Mouse (Mus musculus) retina, postnatal 7 days (tissue): ENCODE data around the gene Gabrr3.
A peak's percentile ranks its signal among the peaks of the same experiment; 100 is the strongest.

Experiments
- DNase-seq: peaks from one replicate; pipeline ENCODE4 v3.0.0-alpha.2; 2012; ENCODE audit warnings: low read depth, low spot score

Gabrr3 gene

GRCm38 (mm10) chr16:59471637-59472278 lies 64.6 kb downstream of the Gabrr3 start, which contains the start of gene Riox2:
TSS of gene Riox2 (plus strand) at chr16:59471775.
- DNase-seq = peak; percentile 61

- no peak for DNase-seq
Measured at GRCm38 (mm10) chr16:59472546-59472945, 65.4 kb downstream of the Gabrr3 start.

GRCm38 (mm10) chr16:59474788-59475187 lies 67.7 kb downstream of the Gabrr3 start:
- DNase-seq = peak; percentile 43

DNA sequence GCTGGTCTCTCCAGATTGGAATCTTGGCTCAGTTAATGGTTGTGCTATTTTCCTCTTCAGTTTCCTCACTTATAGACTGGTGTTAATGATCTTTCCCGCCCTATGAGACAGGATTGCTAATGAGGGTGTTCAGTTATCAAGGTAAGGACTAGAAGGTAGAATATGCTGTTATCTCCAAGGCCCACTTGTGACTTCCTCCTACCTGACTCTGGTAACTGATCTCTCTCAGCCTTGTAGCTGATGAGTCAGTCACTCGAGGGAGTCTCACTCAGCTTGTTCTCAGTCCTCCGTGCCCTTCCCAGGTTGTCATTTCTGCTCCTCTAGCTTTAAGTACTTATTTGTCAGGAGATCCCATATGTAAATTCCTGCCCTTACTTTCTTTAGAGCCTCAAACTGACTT lies 70.8 kb downstream of the Gabrr3 start:
- no peak for DNase-seq

DNA sequence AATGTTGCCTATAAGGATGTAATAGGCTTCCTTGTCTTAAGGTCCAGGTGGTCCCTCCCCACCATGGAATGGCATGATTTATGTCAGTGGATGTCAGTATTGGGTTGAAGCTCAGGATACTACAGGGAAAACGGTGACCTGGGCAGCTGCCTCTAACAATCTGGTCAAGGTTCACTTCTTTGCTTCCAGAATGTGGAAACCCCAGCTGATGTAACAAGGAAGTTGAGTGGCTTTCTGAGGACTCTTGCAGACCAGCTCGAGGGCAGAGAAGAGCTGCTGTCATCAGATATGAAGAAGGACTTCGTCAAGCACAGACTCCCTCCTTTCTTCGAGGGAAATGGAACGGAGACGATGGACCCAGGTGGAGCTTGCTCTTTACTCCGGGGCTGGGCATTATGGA lies 80.1 kb downstream of the Gabrr3 start:
- DNase-seq = no peak

DNA sequence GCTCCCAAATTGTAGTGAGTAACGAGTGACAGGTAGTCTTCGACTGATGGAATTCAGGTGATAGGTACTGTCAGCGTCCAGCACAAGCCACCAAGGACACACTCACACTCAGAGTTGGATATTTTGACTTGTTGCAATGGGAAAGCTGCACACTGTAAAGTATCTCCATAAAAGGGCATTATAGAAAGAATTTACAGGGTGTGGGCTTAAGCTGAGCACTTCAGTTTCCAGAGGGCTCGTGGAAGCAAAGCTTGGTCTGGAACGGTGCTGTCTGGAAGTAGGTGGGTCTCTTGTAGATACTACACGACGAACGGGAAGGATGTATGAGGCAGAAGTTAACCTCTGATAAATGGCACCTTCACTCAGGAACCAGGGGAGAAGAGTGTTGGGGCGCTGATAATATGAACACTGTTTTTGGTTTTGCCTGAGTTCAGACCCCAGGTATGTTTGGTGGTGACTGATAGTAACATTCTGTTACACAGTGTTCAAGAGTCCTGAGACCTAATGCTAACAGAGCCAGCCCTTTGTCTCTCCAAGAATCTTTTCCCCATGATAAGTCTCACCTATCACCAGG lies 80.9 kb downstream of the Gabrr3 start:
- DNase-seq = no peak

DNA sequence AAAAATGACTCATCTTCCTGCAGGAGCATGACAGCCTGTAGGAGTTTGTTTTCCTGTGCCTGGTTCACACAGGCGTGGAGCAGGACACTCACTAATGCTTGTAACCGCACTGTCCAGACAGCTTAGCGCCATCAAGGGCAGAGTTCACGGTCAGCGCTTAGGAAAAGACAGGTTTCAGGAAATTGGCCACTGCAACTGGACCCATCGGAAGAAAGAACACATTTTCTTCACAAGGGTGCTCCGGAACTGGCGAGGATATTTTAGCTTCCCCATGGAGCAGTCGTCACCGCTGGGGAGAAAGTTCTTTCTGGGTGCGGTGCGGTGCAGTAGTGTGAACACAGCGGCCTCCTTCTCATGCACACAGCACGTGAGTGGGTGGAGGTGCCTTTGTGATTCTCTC lies 86.1 kb downstream of the Gabrr3 start:
- DNase-seq = no peak

- no peak for DNase-seq
Measured at GRCm38 (mm10) chr16:59497947-59498346, 90.8 kb downstream of the Gabrr3 start.

DNA sequence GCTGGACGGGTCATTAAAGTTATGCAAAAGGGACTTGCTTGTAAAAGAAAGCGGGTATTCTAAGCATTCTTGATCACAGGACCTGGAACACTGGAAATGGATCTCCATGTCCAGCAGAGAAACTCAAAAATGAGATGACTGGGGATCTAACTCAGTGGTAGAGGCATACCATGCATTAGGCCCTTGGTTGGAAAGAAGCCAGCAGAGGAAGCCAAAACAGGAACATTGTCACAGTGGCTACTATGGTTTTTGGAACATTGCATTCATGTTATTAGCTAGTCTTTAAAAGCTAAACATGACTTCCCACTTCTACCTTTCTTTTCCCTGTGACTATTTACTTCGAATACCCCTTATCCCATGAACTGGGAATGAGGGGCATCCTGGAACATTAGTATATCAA lies 92.0 kb downstream of the Gabrr3 start:
- no peak for DNase-seq

- DNase-seq = no peak
Measured at GRCm38 (mm10) chr16:59509830-59510229, 102.7 kb downstream of the Gabrr3 start.
